Mouse (Mus musculus) embryonic facial prominence, embryonic 14.5 days (tissue): ENCODE results near the gene Gm4846. TPM values are rescaled to one million over a fixed set of nuclear protein-coding genes. Genes with fewer than 3 reads are reported as not detected.

Experiments used
- ATAC-seq: fragments of 200-750 bp; cut with Nextera tagmentation; 2 replicates; pipeline ENCODE4 v1.8.0; 2017; ENCODE audit warnings: low read depth, moderate number of reproducible peaks, moderate TSS enrichment
- DNase-seq: peaks from one replicate; pipeline ENCODE4 v3.0.0-alpha.2; 2015; ENCODE audit warnings: low spot score
- H3K27ac ChIP-seq: fragments of 300-500 bp; sonication (generic); replicated peaks from 2 replicates; pipeline ENCODE4 v1.5.1; 2014; ENCODE audit warnings: low read depth, mild to moderate bottlenecking, low read length, moderate library complexity
- H3K27me3 ChIP-seq: fragments of 300-500 bp; sonication (generic); replicated peaks from 2 replicates; pipeline ENCODE4 v1.6.1; 2014; ENCODE audit warnings: low read length; ENCODE audit not compliant: control insufficient read depth, insufficient read depth
- H3K36me3 ChIP-seq: fragments of 300-500 bp; sonication (generic); 2 replicates; pipeline ENCODE4 v1.6.1; 2014; ENCODE audit warnings: low read length, mixed read lengths; ENCODE audit not compliant: control insufficient read depth, insufficient read depth
- H3K4me1 ChIP-seq: fragments of 300-500 bp; sonication (generic); 2 replicates; pipeline ENCODE4 v1.6.1; 2014; ENCODE audit warnings: antibody characterized with exemption, low read length; ENCODE audit not compliant: control insufficient read depth, insufficient read depth
- H3K4me2 ChIP-seq: fragments of 300-500 bp; sonication (generic); 2 replicates; pipeline ENCODE4 v1.6.1; 2014; ENCODE audit warnings: low read depth, mild to moderate bottlenecking, low read length, moderate library complexity, mixed read lengths
- H3K4me3 ChIP-seq: fragments of 300-500 bp; sonication (generic); 2 replicates; pipeline ENCODE4 v1.5.1; 2014; ENCODE audit warnings: low read depth, mild to moderate bottlenecking, low read length
- H3K9ac ChIP-seq: fragments of 300-500 bp; sonication (generic); 2 replicates; pipeline ENCODE4 v1.6.1; 2014; ENCODE audit warnings: low read depth, mild to moderate bottlenecking, low read length, moderate library complexity, mixed read lengths
- H3K9me3 ChIP-seq: fragments of 300-500 bp; sonication (generic); 2 replicates; pipeline ENCODE4 v1.6.1; 2016; ENCODE audit warnings: low read length; ENCODE audit not compliant: control insufficient read depth
- WGBS: fragments of 180-500 bp; shearing (Covaris S2); extraction: QIAGEN DNeasy Blood & Tissue Kit; methylation state at CpG from one replicate; pipeline ENCODE4 v1.1.7; 2014; 5-methylcytosine and 5-hydroxymethylcytosine counted together
- polyA plus RNA-seq: library from polyadenylated mRNA; unstranded; fragments of >200 nt; fragmentation: Nextera tagmentation; extraction: Ambion mirVana; gene quantifications from 2 replicates; pipeline ENCODE4 v1.2.1, GENCODE M21; 2014

Gm4846 gene
- polyA plus RNA-seq, 1 experiment from 2014 or later = not detected

- Histone ChIP-seq H3K9ac (no peak overlapping the region), H3K4me1 (no peaks in the 10 kb centered on the region), H3K27me3 (no peaks in the 10 kb centered on the region), H3K27ac (no peak overlapping the region), H3K9me3 (no peaks in the 10 kb centered on the region), H3K36me3 (no peaks in the 10 kb centered on the region), H3K4me3 (no peak overlapping the region), H3K4me2 (no peak overlapping the region)
- ATAC-seq = no peak
- WGBS = 93% methylated on average over 3 of the region's 3 CpGs
- DNase-seq = no peak
Observed at GRCm38 (mm10) chr1:166441992-166442391, 55.4 kb downstream of the Gm4846 start.

GRCm38 (mm10) chr1:166439426-166439825 is 58.0 kb downstream of the Gm4846 start:
- 58% methylated on average over 6 of the region's 6 CpGs for WGBS
- Histone ChIP-seq H3K27me3 (no peaks in the 10 kb centered on the region), H3K36me3 (no peaks in the 10 kb centered on the region), H3K4me2 (no peak overlapping the region), H3K27ac (no peak overlapping the region), H3K4me3 (no peak overlapping the region), H3K4me1 (no peaks in the 10 kb centered on the region), H3K9ac (no peak overlapping the region), H3K9me3 (no peaks in the 10 kb centered on the region)
- ATAC-seq = no peak
- DNase-seq = peak; percentile 10

Other genes with a start within 250 kb of the Gm4846 start
- gene Ildr2, start 243.4 kb downstream of the Gm4846 start, polyA plus RNA-seq = 1.4 and 1.8 TPM in 2 replicates
- gene Tada1, start 118.5 kb downstream of the Gm4846 start, polyA plus RNA-seq = 50.9 and 57.2 TPM in 2 replicates
- gene Pogk, start 87.7 kb downstream of the Gm4846 start, polyA plus RNA-seq = 17.3 and 19.0 TPM in 2 replicates
- 0.13 TPM in 1 of 2 replicates, not detected in the other for gene Gm4847, start 150.1 kb upstream of the Gm4846 start, polyA plus RNA-seq
- 0.15 TPM in 1 of 2 replicates, not detected in the other for gene Fmo9, start 184.3 kb upstream of the Gm4846 start, polyA plus RNA-seq